Mouse (Mus musculus): ENCODE results near the gene G430095P16Rik. TPM values are rescaled to one million over a fixed set of nuclear protein-coding genes. Genes with fewer than 3 reads are reported as not detected.
A peak's percentile ranks its signal among the peaks of the same experiment; 100 is the strongest.

The G430095P16Rik gene
- polyA plus RNA-seq, 1 experiment from 2014 or later = 1.5 TPM

GRCm38 (mm10) chr8:84700941-84701911 is 21.6 kb upstream of the G430095P16Rik start, which contains the start of gene Lyl1:
TSS of gene Lyl1 (plus strand) at chr8:84701457.
- WGBS = 14% methylated on average over 34 of the region's 34 CpGs
- no peak within 1 kb of the TSS for H3K4me3 ChIP-seq (ENCODE audit: low read depth, low read length)
- H3K36me3 ChIP-seq (ENCODE audit: control insufficient read depth, insufficient read depth, low read length) = peaks cover 38% of the 10 kb centered on the region
- peak within 1 kb of the TSS; percentile 7; the same call in 1 of the 2 replicates for H3K4me2 ChIP-seq (ENCODE audit: low read length)
- H3K9me3 ChIP-seq (replicated peaks; ENCODE audit: control insufficient read depth, low read length) = no peaks in the 10 kb centered on the region
- peaks cover 29% of the 10 kb centered on the region for H3K27me3 ChIP-seq (replicated peaks; ENCODE audit: control insufficient read depth, insufficient read depth, low read length)
- peak within 1 kb of the TSS; percentile 40; the same call in 1 of the 2 replicates for H3K9ac ChIP-seq (ENCODE audit: low read length)
- peak within 1 kb of the TSS; percentile 58; the same call in 1 of the 2 replicates for H3K27ac ChIP-seq (ENCODE audit: low read depth, low read length)
- no peak for DNase-seq (ENCODE audit: low spot score)
- no peak for ATAC-seq
- peaks cover 12% of the 10 kb centered on the region for H3K4me1 ChIP-seq (ENCODE audit: control insufficient read depth, insufficient read depth, low read length)

- ATAC-seq (no peak), DNase-seq (ENCODE audit: low spot score) (no peak)
- Histone ChIP-seq H3K27ac (ENCODE audit: low read depth, low read length) (no peak overlapping the region), H3K4me3 (ENCODE audit: low read depth, low read length) (no peak overlapping the region), H3K4me2 (ENCODE audit: low read length) (peak overlapping the region; percentile 7; the same call in 1 of the 2 replicates), H3K9ac (ENCODE audit: low read length) (no peak overlapping the region), H3K36me3 (ENCODE audit: control insufficient read depth, insufficient read depth, low read length) (peaks cover 27% of the 10 kb centered on the region), H3K4me1 (ENCODE audit: control insufficient read depth, insufficient read depth, low read length) (peaks cover 17% of the 10 kb centered on the region), H3K9me3 (replicated peaks; ENCODE audit: control insufficient read depth, low read length) (no peaks in the 10 kb centered on the region), H3K27me3 (replicated peaks; ENCODE audit: control insufficient read depth, insufficient read depth, low read length) (peaks cover 34% of the 10 kb centered on the region)
- WGBS = 76% methylated on average over 9 of the region's 9 CpGs
Observed at GRCm38 (mm10) chr8:84702561-84702960, 20.2 kb upstream of the G430095P16Rik start.

- no peak for ATAC-seq
- Histone ChIP-seq H3K4me1 (ENCODE audit: control insufficient read depth, insufficient read depth, low read length) (peaks cover 21% of the 10 kb centered on the region), H3K36me3 (ENCODE audit: control insufficient read depth, insufficient read depth, low read length) (peaks cover 27% of the 10 kb centered on the region), H3K9me3 (replicated peaks; ENCODE audit: control insufficient read depth, low read length) (no peaks in the 10 kb centered on the region), H3K9ac (ENCODE audit: low read length) (no peak overlapping the region; the same call in 1 of the 2 replicates), H3K27me3 (replicated peaks; ENCODE audit: control insufficient read depth, insufficient read depth, low read length) (peaks cover 38% of the 10 kb centered on the region), H3K27ac (ENCODE audit: low read depth, low read length) (no peak overlapping the region), H3K4me2 (ENCODE audit: low read length) (0 out of 2 replicates have a peak overlapping the region, but pooled peaks have one; percentile 52), H3K4me3 (ENCODE audit: low read depth, low read length) (no peak overlapping the region)
- WGBS = 75% methylated on average over 6 of the region's 6 CpGs
- no peak for DNase-seq (ENCODE audit: low spot score)
Observed at GRCm38 (mm10) chr8:84702963-84703465, 19.8 kb upstream of the G430095P16Rik start.

GRCm38 (mm10) chr8:84703466-84704249 is 19.1 kb upstream of the G430095P16Rik start:
- Histone ChIP-seq H3K36me3 (ENCODE audit: control insufficient read depth, insufficient read depth, low read length) (peaks cover 23% of the 10 kb centered on the region), H3K27me3 (replicated peaks; ENCODE audit: control insufficient read depth, insufficient read depth, low read length) (peaks cover 41% of the 10 kb centered on the region), H3K4me1 (ENCODE audit: control insufficient read depth, insufficient read depth, low read length) (peaks cover 25% of the 10 kb centered on the region), H3K9ac (ENCODE audit: low read length) (peak overlapping the region; percentile 43), H3K27ac (ENCODE audit: low read depth, low read length) (peak overlapping the region; percentile 90), H3K4me3 (ENCODE audit: low read depth, low read length) (no peak overlapping the region), H3K4me2 (ENCODE audit: low read length) (peak overlapping the region; percentile 52), H3K9me3 (replicated peaks; ENCODE audit: control insufficient read depth, low read length) (no peaks in the 10 kb centered on the region)
- DNase-seq (ENCODE audit: low spot score) (no peak), ATAC-seq (no peak)
- WGBS = 16% methylated on average over 33 of the region's 38 CpGs

GRCm38 (mm10) chr8:84704356-84704755 is 18.5 kb upstream of the G430095P16Rik start:
- H3K36me3 ChIP-seq (ENCODE audit: control insufficient read depth, insufficient read depth, low read length) = peaks cover 16% of the 10 kb centered on the region
- ATAC-seq (no peak; the same call in 1 of the 2 replicates), DNase-seq (ENCODE audit: low spot score) (peak; percentile 83)
- peak overlapping the region; percentile 75 for H3K9ac ChIP-seq (ENCODE audit: low read length)
- no peaks in the 10 kb centered on the region for H3K9me3 ChIP-seq (replicated peaks; ENCODE audit: control insufficient read depth, low read length)
- H3K27ac ChIP-seq (ENCODE audit: low read depth, low read length) = peak overlapping the region; percentile 90
- H3K4me2 ChIP-seq (ENCODE audit: low read length) = peak overlapping the region; percentile 52
- peaks cover 44% of the 10 kb centered on the region for H3K27me3 ChIP-seq (replicated peaks; ENCODE audit: control insufficient read depth, insufficient read depth, low read length)
- H3K4me3 ChIP-seq (ENCODE audit: low read depth, low read length) = peak overlapping the region; percentile 27; the same call in 1 of the 2 replicates
- 4% methylated on average over 16 of the region's 16 CpGs for WGBS
- H3K4me1 ChIP-seq (ENCODE audit: control insufficient read depth, insufficient read depth, low read length) = peaks cover 23% of the 10 kb centered on the region

GRCm38 (mm10) chr8:84704867-84705831 is 17.7 kb upstream of the G430095P16Rik start:
- peaks cover 15% of the 10 kb centered on the region for H3K36me3 ChIP-seq (ENCODE audit: control insufficient read depth, insufficient read depth, low read length)
- peak overlapping the region; percentile 75 for H3K9ac ChIP-seq (ENCODE audit: low read length)
- H3K4me1 ChIP-seq (ENCODE audit: control insufficient read depth, insufficient read depth, low read length) = peaks cover 31% of the 10 kb centered on the region
- DNase-seq (ENCODE audit: low spot score) (no peak), ATAC-seq (no peak)
- H3K4me2 ChIP-seq (ENCODE audit: low read length) = peak overlapping the region; percentile 52
- H3K9me3 ChIP-seq (replicated peaks; ENCODE audit: control insufficient read depth, low read length) = no peaks in the 10 kb centered on the region
- WGBS = 2% methylated on average over 51 of the region's 61 CpGs
- H3K27ac ChIP-seq (ENCODE audit: low read depth, low read length) = peak overlapping the region; percentile 90
- H3K4me3 ChIP-seq (ENCODE audit: low read depth, low read length) = peak overlapping the region; percentile 27
- peaks cover 44% of the 10 kb centered on the region for H3K27me3 ChIP-seq (replicated peaks; ENCODE audit: control insufficient read depth, insufficient read depth, low read length)

GRCm38 (mm10) chr8:84705960-84706359 is 16.8 kb upstream of the G430095P16Rik start:
- peak overlapping the region; percentile 27 for H3K4me3 ChIP-seq (ENCODE audit: low read depth, low read length)
- ATAC-seq (no peak), DNase-seq (ENCODE audit: low spot score) (no peak)
- H3K4me1 ChIP-seq (ENCODE audit: control insufficient read depth, insufficient read depth, low read length) = peaks cover 35% of the 10 kb centered on the region
- no peaks in the 10 kb centered on the region for H3K9me3 ChIP-seq (replicated peaks; ENCODE audit: control insufficient read depth, low read length)
- peak overlapping the region; percentile 96 for H3K27ac ChIP-seq (ENCODE audit: low read depth, low read length)
- H3K9ac ChIP-seq (ENCODE audit: low read length) = peak overlapping the region; percentile 75
- H3K36me3 ChIP-seq (ENCODE audit: control insufficient read depth, insufficient read depth, low read length) = peaks cover 19% of the 10 kb centered on the region
- 4% methylated on average over 12 of the region's 12 CpGs for WGBS
- H3K4me2 ChIP-seq (ENCODE audit: low read length) = peak overlapping the region; percentile 52
- H3K27me3 ChIP-seq (replicated peaks; ENCODE audit: control insufficient read depth, insufficient read depth, low read length) = peaks cover 44% of the 10 kb centered on the region

Measured in forebrain, embryonic 14.5 days (tissue).